Mouse (Mus musculus): ENCODE results near the gene Mvb12b.

- TF ChIP-seq ZNF384 (IDR thresholded peaks at IDR 0.05; ENCODE audit: low read depth, low read length) (no peak), HCFC1 (IDR thresholded peaks at IDR 0.05; ENCODE audit: borderline replicate concordance, insufficient read depth, low read length) (no peak), CHD2 (IDR thresholded peaks at IDR 0.05; ENCODE audit: low read depth, low read length) (no peak), ZC3H11A (IDR thresholded peaks at IDR 0.05; ENCODE audit: borderline replicate concordance, low read depth, low read length) (no peak)
These were observed 150.6 kb downstream of the Mvb12b start for GRCm38 (mm10) chr2:33737128-33737527.
